Mouse (Mus musculus) megakaryocyte, embryonic 14.5 days (primary cell): ENCODE results near the gene Ugt1a7c.

Experiments
- FLI1 ChIP-seq: IDR thresholded peaks from 2 replicates; pipeline ENCODE4 v1.6.1; 2012; ENCODE audit warnings: low read length, inconsistent platforms, mixed read lengths
- GATA1 ChIP-seq: IDR thresholded peaks from 3 replicates; pipeline ENCODE4 v1.6.1; 2012; ENCODE audit warnings: mixed read lengths, low read length, inconsistent platforms, borderline replicate concordance

GRCm38 (mm10) chr1:88081670-88082069 lies 13.2 kb upstream of the Ugt1a7c start:
- TF ChIP-seq FLI1 (no peak), GATA1 (no peak)
